Mouse (Mus musculus): Measurements from ENCODE around the gene Lim2.

Gene Lim2

GRCm38 (mm10) chr7:43443917-43444293, 16.4 kb downstream of the Lim2 start, which contains the start of the genes Etfb and Gm45233:
TSS of gene Etfb (plus strand) at chr7:43444083.
TSS of gene Gm45233 (plus strand) at chr7:43444128.
- DNase-seq (ENCODE audit: low spot score) = peak; percentile 94

- DNase-seq (ENCODE audit: low spot score) = no peak
These were observed 20.3 kb downstream of the Lim2 start for GRCm38 (mm10) chr7:43447801-43448200.

- DNase-seq (ENCODE audit: low spot score) = no peak
These were observed 20.8 kb downstream of the Lim2 start for GRCm38 (mm10) chr7:43448246-43448645.

GRCm38 (mm10) chr7:43449811-43450210, 22.3 kb downstream of the Lim2 start:
- DNase-seq (ENCODE audit: low spot score) = no peak

GRCm38 (mm10) chr7:43451726-43452125, 24.3 kb downstream of the Lim2 start:
- no peak for DNase-seq (ENCODE audit: low spot score)

- DNase-seq (ENCODE audit: low spot score) = peak; percentile 14
These were observed 25.1 kb downstream of the Lim2 start for GRCm38 (mm10) chr7:43452609-43453008.

GRCm38 (mm10) chr7:43453599-43454355, 26.3 kb downstream of the Lim2 start:
- peak; percentile 22 for DNase-seq (ENCODE audit: low spot score)

GRCm38 (mm10) chr7:43454371-43454770, 26.9 kb downstream of the Lim2 start:
- no peak for DNase-seq (ENCODE audit: low spot score)

GRCm38 (mm10) chr7:43462851-43463250, 35.4 kb downstream of the Lim2 start, which contains the start of gene Vsig10l:
TSS of gene Vsig10l (plus strand) at chr7:43463151.
- DNase-seq (ENCODE audit: low spot score) = no peak

- DNase-seq (ENCODE audit: low spot score) = no peak
These were observed 36.5 kb downstream of the Lim2 start for GRCm38 (mm10) chr7:43463976-43464375.

GRCm38 (mm10) chr7:43464864-43465343, 37.4 kb downstream of the Lim2 start:
- no peak for DNase-seq (ENCODE audit: low spot score)

GRCm38 (mm10) chr7:43465344-43466098, 38.1 kb downstream of the Lim2 start:
- DNase-seq (ENCODE audit: low spot score) = peak; percentile 90

GRCm38 (mm10) chr7:43466099-43466694, 38.7 kb downstream of the Lim2 start:
- DNase-seq (ENCODE audit: low spot score) = peak; percentile 82

- DNase-seq (ENCODE audit: low spot score) = no peak
These were observed 42.9 kb downstream of the Lim2 start for GRCm38 (mm10) chr7:43470373-43470772.

GRCm38 (mm10) chr7:43475706-43476105, 48.2 kb downstream of the Lim2 start:
- no peak for DNase-seq (ENCODE audit: low spot score)

- DNase-seq (ENCODE audit: low spot score) = no peak
These were observed 48.9 kb downstream of the Lim2 start for GRCm38 (mm10) chr7:43476376-43476775.

GRCm38 (mm10) chr7:43481191-43481590, 53.7 kb downstream of the Lim2 start:
- no peak for DNase-seq (ENCODE audit: low spot score)

- no peak for DNase-seq (ENCODE audit: low spot score)
These were observed 54.7 kb downstream of the Lim2 start for GRCm38 (mm10) chr7:43482090-43482716.

- no peak for DNase-seq (ENCODE audit: low spot score)
These were observed 55.8 kb downstream of the Lim2 start for GRCm38 (mm10) chr7:43483236-43483635.
